Comparison of ENCODE assay signal across 7 mouse cellular contexts in the genomic region with DNA sequence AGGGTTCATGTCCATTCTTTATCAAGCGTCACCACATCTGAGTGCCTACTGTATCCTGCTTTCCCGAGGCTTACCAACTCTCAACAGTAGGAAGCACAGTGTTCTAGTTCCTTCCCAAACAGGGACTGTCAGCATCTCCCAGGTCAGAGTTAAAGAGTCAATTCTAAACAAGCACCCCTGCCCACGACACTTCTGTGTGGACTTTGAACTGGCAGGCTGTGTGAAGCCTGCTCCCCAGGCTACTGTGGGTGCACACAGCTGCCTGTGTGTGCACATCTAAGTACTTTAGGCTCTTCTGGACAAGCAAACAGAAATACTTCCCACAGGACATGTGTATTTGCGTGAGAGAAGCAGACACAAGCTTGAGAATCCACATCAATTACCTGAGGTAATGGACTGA. TPM values are rescaled to one million over a fixed set of nuclear protein-coding genes. Genes with fewer than 3 reads are reported as not detected.
DNase-seq lines count a peak whose midpoint lies in the region; ATAC-seq and TF ChIP-seq lines count a peak whose summit lies in the region.

No protein-coding gene starts in this region.

- peaks cover 88% of the 10 kb centered on the region for H3K4me1 ChIP-seq in embryonic facial prominence, embryonic 13.5 days
- peaks cover 82% of the 10 kb centered on the region for H3K4me1 ChIP-seq in kidney, adult 2 months (ENCODE audit: control insufficient read depth, insufficient read depth, low read length)
- peaks cover 45% of the 10 kb centered on the region for H3K4me1 ChIP-seq in midbrain, embryonic 13.5 days (replicated peaks)

- H3K4me2 ChIP-seq in embryonic facial prominence, embryonic 13.5 days, result no peak overlapping the region
- no peak overlapping the region for H3K4me2 ChIP-seq in midbrain, embryonic 13.5 days (replicated peaks)

- no peak overlapping the region for H3K9ac ChIP-seq in embryonic facial prominence, embryonic 13.5 days
- H3K9ac ChIP-seq in midbrain, embryonic 13.5 days (replicated peaks), result no peak overlapping the region; the same call in 1 of the 2 replicates

- no peak for TF ChIP-seq POLR2A in kidney, adult 2 months (IDR thresholded peaks at IDR 0.05; ENCODE audit: low read depth, low read length)

- WGBS in embryonic facial prominence, embryonic 13.5 days, result 69% methylated on average over 4 of the region's 4 CpGs
- 23% methylated on average over 4 of the region's 4 CpGs for WGBS in kidney, adult 2 months
- 79% methylated on average over 4 of the region's 4 CpGs for WGBS in midbrain, embryonic 13.5 days

- peaks cover 14% of the 10 kb centered on the region for H3K36me3 ChIP-seq in embryonic facial prominence, embryonic 13.5 days
- 0 out of 2 replicates have a peak, but pooled peaks cover 2% of the 10 kb centered on the region for H3K36me3 ChIP-seq in kidney, adult 2 months (ENCODE audit: control insufficient read depth, insufficient read depth, low read length)
- H3K36me3 ChIP-seq in midbrain, embryonic 13.5 days, result 0 out of 2 replicates have a peak, but pooled peaks cover 5% of the 10 kb centered on the region

- no peaks in the 10 kb centered on the region for H3K9me3 ChIP-seq in embryonic facial prominence, embryonic 13.5 days
- no peaks in the 10 kb centered on the region for H3K9me3 ChIP-seq in midbrain, embryonic 13.5 days

- ATAC-seq in embryonic facial prominence, embryonic 13.5 days (ENCODE audit: insufficient number of reproducible peaks, insufficient read depth, low FRiP score, low TSS enrichment, low read depth), result no peak
- ATAC-seq in midbrain, embryonic 13.5 days, result no peak

- DNase-seq in left cerebral cortex, adult 2 months (ENCODE audit: extremely low spot score in 1 of 2, low spot score in 2 of 2), result no peak
- DNase-seq in left cerebral cortex, postnatal 10 days (ENCODE audit: extremely low spot score in 1 of 2, low spot score in 2 of 2), result no peak
- DNase-seq in kidney, adult 2 months, result peak; percentile 79
- no peak for DNase-seq in urinary bladder, postnatal 25 days (ENCODE audit: low spot score)
- no peak for DNase-seq in cerebellum, adult 8-10 months

- intact Hi-C loops in left cerebral cortex, adult 2 months (cut with DNase I), result no loop called here
- intact Hi-C loops in left cerebral cortex, postnatal 10 days (cut with DNase I), result no loop called here

- peak overlapping the region; percentile 52; the same call in 1 of the 2 replicates for H3K27ac ChIP-seq in left cerebral cortex, adult 2 months
- H3K27ac ChIP-seq in embryonic facial prominence, embryonic 13.5 days, result peak overlapping the region; percentile 1; the same call in 1 of the 2 replicates
- peak overlapping the region; percentile 71 for H3K27ac ChIP-seq in kidney, adult 2 months (ENCODE audit: insufficient read depth, low read depth, low read length)
- peak overlapping the region; percentile 56 for H3K27ac ChIP-seq in midbrain, embryonic 13.5 days

- TF ChIP-seq CTCF in left cerebral cortex, adult 2 months (IDR thresholded peaks at IDR 0.05), result no peak
- no peak for TF ChIP-seq CTCF in kidney, adult 2 months (conservative IDR thresholded peaks at IDR 0.05; ENCODE audit: insufficient read depth, insufficient read length, low read depth, low read length)

- H3K27me3 ChIP-seq in embryonic facial prominence, embryonic 13.5 days, result no peaks in the 10 kb centered on the region
- H3K27me3 ChIP-seq in kidney, adult 2 months (replicated peaks; ENCODE audit: control insufficient read depth, insufficient read depth, low read length), result no peaks in the 10 kb centered on the region
- no peaks in the 10 kb centered on the region for H3K27me3 ChIP-seq in midbrain, embryonic 13.5 days

- no peak overlapping the region for H3K4me3 ChIP-seq in left cerebral cortex, adult 2 months
- no peak overlapping the region for H3K4me3 ChIP-seq in embryonic facial prominence, embryonic 13.5 days
- no peak overlapping the region for H3K4me3 ChIP-seq in kidney, adult 2 months (ENCODE audit: insufficient read depth, low read depth, low read length)
- H3K4me3 ChIP-seq in midbrain, embryonic 13.5 days (replicated peaks), result no peak overlapping the region

RNA-seq across cellular contexts. Expression of a gene that starts 20.6 kb away (rescaled TPM):
- 100 to 1,000 TPM; 196 to 199 TPM for total RNA-seq in left cerebral cortex, adult 2 months (2021)
- total RNA-seq in left cerebral cortex, postnatal 10 days (2021), result 100 to 1,000 TPM; 151 to 160 TPM
- polyA plus RNA-seq in embryonic facial prominence, embryonic 13.5 days (2015; fragmentation: Nextera tagmentation; extraction: Ambion mirVana), result 232 and 258 TPM in 2 replicates
- polyA plus RNA-seq in kidney, adult 2 months (2012; rRNA removed), result 340 and 367 TPM in 2 replicates
- polyA plus RNA-seq in midbrain, embryonic 13.5 days (2015; fragmentation: Nextera tagmentation; extraction: Ambion mirVana), result 120 and 132 TPM in 2 replicates

RNA-seq across cellular contexts. Expression of a gene that starts 40.1 kb away (rescaled TPM):
- 100 to 1,000 TPM; 179 to 192 TPM for total RNA-seq in left cerebral cortex, adult 2 months (2021)
- total RNA-seq in left cerebral cortex, postnatal 10 days (2021), result 100 to 1,000 TPM; 171 to 178 TPM
- polyA plus RNA-seq in embryonic facial prominence, embryonic 13.5 days (2015; fragmentation: Nextera tagmentation; extraction: Ambion mirVana), result 453 and 455 TPM in 2 replicates
- 321 and 343 TPM in 2 replicates for polyA plus RNA-seq in kidney, adult 2 months (2012; rRNA removed)
- 318 and 323 TPM in 2 replicates for polyA plus RNA-seq in midbrain, embryonic 13.5 days (2015; fragmentation: Nextera tagmentation; extraction: Ambion mirVana)

RNA-seq across cellular contexts. Expression of a gene that starts 40.3 kb away (rescaled TPM):
- total RNA-seq in left cerebral cortex, adult 2 months (2021), result 1 to 10 TPM; 1.8 to 2.3 TPM
- total RNA-seq in left cerebral cortex, postnatal 10 days (2021), result 1 to 10 TPM; 5.8 to 6.0 TPM
- 7.7 and 9.9 TPM in 2 replicates for polyA plus RNA-seq in embryonic facial prominence, embryonic 13.5 days (2015; fragmentation: Nextera tagmentation; extraction: Ambion mirVana)
- polyA plus RNA-seq in kidney, adult 2 months (2012; rRNA removed), result 2.3 and 6.2 TPM in 2 replicates
- polyA plus RNA-seq in midbrain, embryonic 13.5 days (2015; fragmentation: Nextera tagmentation; extraction: Ambion mirVana), result 4.5 and 5.0 TPM in 2 replicates

Comparison
In these comparisons a context has a peak if more than half of its experiments do, and no peak if none do; other contexts are left out.
1. H3K27ac ChIP-seq: peak in every context shown above with its lines; median percentile 71 in kidney, adult 2 months; 56 in midbrain, embryonic 13.5 days; 52 in left cerebral cortex, adult 2 months; 1 in embryonic facial prominence, embryonic 13.5 days.